13 mouse cellular contexts compared by ENCODE assay signal in the genomic region with DNA sequence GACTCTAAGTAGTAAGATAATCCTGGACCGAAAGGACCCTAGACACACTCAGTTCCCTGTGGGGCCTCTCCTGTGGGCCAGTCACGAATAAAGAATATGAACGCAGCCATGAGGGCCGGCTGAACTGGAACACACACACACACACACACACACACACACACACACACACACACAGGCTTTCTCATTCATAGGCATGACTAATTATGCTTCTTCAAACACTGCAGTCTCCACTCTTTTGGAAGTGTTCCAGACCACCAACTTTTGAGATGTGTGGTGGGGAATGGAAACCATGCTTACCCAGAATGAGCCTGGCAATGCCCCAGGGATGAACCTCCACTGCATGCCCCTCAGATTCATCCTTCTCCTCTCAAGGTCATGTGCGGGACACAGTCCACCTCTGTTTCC. TPM values are rescaled to one million over a fixed set of nuclear protein-coding genes. Genes with fewer than 3 reads are reported as not detected.
A peak's percentile ranks its signal among the peaks of the same experiment; 100 is the strongest.
DNase-seq lines count a peak whose midpoint lies in the region; ATAC-seq and TF ChIP-seq lines count a peak whose summit lies in the region.
"Had no signal": no experiment of that assay in that cellular context is flagged by ENCODE, and none has a peak within 500 bp of the region (broad histone marks: within the 10 kb centered on the region; RNA-seq: fewer than 3 reads in every experiment).

No protein-coding gene starts in this region.

- DNase-seq in limb, embryonic 11.5 days (ENCODE audit: low spot score): peak; percentile 19
- no peak for DNase-seq in limb, embryonic 10.5 days (ENCODE audit: low spot score)
- DNase-seq in brain, embryonic 14.5 days (ENCODE audit: low read depth): peak; percentile 77
- DNase-seq in retina, embryonic 14.5 days (ENCODE audit: low spot score): peak; percentile 27
- no peak for DNase-seq in adrenal gland, adult 2 months
- no peak for DNase-seq in left cerebral cortex, adult 11 months (ENCODE audit: low spot score)
- no peak for DNase-seq in thymus, postnatal 14 days
- DNase-seq: cerebellum, adult 11-12 months; kidney, postnatal 36 days; liver, embryonic 13.5 days; lung, postnatal 14 days had no signal

- no peak for ATAC-seq in limb, embryonic 11.5 days (ENCODE audit: insufficient number of reproducible peaks, low FRiP score, low TSS enrichment, low read depth)
- ATAC-seq in forebrain, embryonic 15.5 days (replicated peaks): 0 out of 2 replicates have a peak, but pooled peaks have one; percentile 43
- ATAC-seq: intestine, postnatal 0 days had no signal

- H3K9ac ChIP-seq in limb, embryonic 11.5 days (ENCODE audit: low read length): no peak overlapping the region
- H3K9ac ChIP-seq in forebrain, embryonic 15.5 days (replicated peaks): no peak overlapping the region
- H3K9ac ChIP-seq: liver, embryonic 13.5 days had no signal

- TF ChIP-seq CTCF in brain, embryonic 14.5 days (IDR thresholded peaks at IDR 0.05; ENCODE audit: borderline replicate concordance, extremely low read depth, insufficient read depth, insufficient read length): no peak

- 88% methylated on average over 5 of the region's 5 CpGs for WGBS in limb, embryonic 11.5 days
- 95% methylated on average over 5 of the region's 5 CpGs for WGBS in limb, embryonic 10.5 days
- whole genome bisulfite sequencing in forebrain, embryonic 15.5 days: 37% methylated on average over 5 of the region's 5 CpGs

- no peak for TF ChIP-seq POLR2A in brain, embryonic 14.5 days (IDR thresholded peaks at IDR 0.05; ENCODE audit: borderline replicate concordance, extremely low read depth, insufficient read depth, insufficient read length, poor library complexity, severe bottlenecking)

- H3K9me3 ChIP-seq in limb, embryonic 11.5 days (ENCODE audit: control insufficient read depth, low read length): no peaks in the 10 kb centered on the region
- no peaks in the 10 kb centered on the region for H3K9me3 ChIP-seq in limb, embryonic 10.5 days (replicated peaks)
- H3K9me3 ChIP-seq in forebrain, embryonic 15.5 days: no peaks in the 10 kb centered on the region
- H3K9me3 ChIP-seq: liver, embryonic 13.5 days had no signal

- no peak overlapping the region for H3K27ac ChIP-seq in limb, embryonic 11.5 days (replicated peaks; ENCODE audit: low read depth, low read length)
- no peak overlapping the region for H3K27ac ChIP-seq in limb, embryonic 10.5 days
- no peak overlapping the region for H3K27ac ChIP-seq in forebrain, embryonic 15.5 days (replicated peaks)
- H3K27ac ChIP-seq: liver, embryonic 13.5 days had no signal

- H3K4me2 ChIP-seq in limb, embryonic 11.5 days (ENCODE audit: low read depth, severe bottlenecking): no peak overlapping the region
- H3K4me2 ChIP-seq in forebrain, embryonic 15.5 days (replicated peaks): no peak overlapping the region
- H3K4me2 ChIP-seq: liver, embryonic 13.5 days had no signal

- peaks cover 6% of the 10 kb centered on the region; the same call in 1 of the 2 replicates for H3K4me1 ChIP-seq in limb, embryonic 11.5 days (ENCODE audit: control insufficient read depth, insufficient read depth, low read length)
- peaks cover 48% of the 10 kb centered on the region for H3K4me1 ChIP-seq in limb, embryonic 10.5 days
- peaks cover 21% of the 10 kb centered on the region for H3K4me1 ChIP-seq in forebrain, embryonic 15.5 days
- H3K4me1 ChIP-seq: liver, embryonic 13.5 days had no signal

- H3K4me3 ChIP-seq in limb, embryonic 11.5 days (ENCODE audit: low read depth, low read length): no peak overlapping the region
- H3K4me3 ChIP-seq in limb, embryonic 10.5 days: no peak overlapping the region
- H3K4me3 ChIP-seq in forebrain, embryonic 15.5 days: no peak overlapping the region
- H3K4me3 ChIP-seq: liver, embryonic 13.5 days had no signal

- H3K27me3 ChIP-seq in limb, embryonic 11.5 days (ENCODE audit: control insufficient read depth, insufficient read depth, low read length): no peaks in the 10 kb centered on the region
- no peaks in the 10 kb centered on the region for H3K27me3 ChIP-seq in limb, embryonic 10.5 days (ENCODE audit: low read depth, poor library complexity, severe bottlenecking)
- no peaks in the 10 kb centered on the region for H3K27me3 ChIP-seq in forebrain, embryonic 15.5 days
- H3K27me3 ChIP-seq: liver, embryonic 13.5 days had no signal

- no peaks in the 10 kb centered on the region for H3K36me3 ChIP-seq in limb, embryonic 11.5 days (ENCODE audit: control insufficient read depth, insufficient read depth, low read length)
- H3K36me3 ChIP-seq in limb, embryonic 10.5 days: no peaks in the 10 kb centered on the region
- no peaks in the 10 kb centered on the region for H3K36me3 ChIP-seq in forebrain, embryonic 15.5 days
- H3K36me3 ChIP-seq: liver, embryonic 13.5 days had no signal

RNA-seq across cellular contexts. Expression of a gene that starts 45.8 kb away (rescaled TPM):
- polyA plus RNA-seq in limb, embryonic 11.5 days (2014; fragmentation: Nextera tagmentation; extraction: Ambion mirVana): 51.6 and 52.1 TPM in 2 replicates
- 39.7 and 48.5 TPM in 2 replicates for polyA plus RNA-seq in limb, embryonic 10.5 days (2016; fragmentation: Nextera tagmentation; extraction: Ambion mirVana)
- 21.7 and 50.8 TPM in 2 replicates for polyA plus RNA-seq in brain, embryonic 14.5 days (2012; rRNA removed)
- 23.4 and 25.9 TPM in 2 replicates for polyA plus RNA-seq in forebrain, embryonic 15.5 days (2015; fragmentation: Nextera tagmentation; extraction: Ambion mirVana)
- 10 to 100 TPM in 1 of 2 experiments, 1 to 10 TPM in 1; 4.6 to 25.5 TPM for total RNA-seq in adrenal gland, adult 2 months (2021)
- polyA plus RNA-seq in adrenal gland, adult 2 months (2012; rRNA removed): 6.7 and 11.6 TPM in 2 replicates

Comparison
In these comparisons a context has a peak if more than half of its experiments do, and no peak if none do; other contexts are left out.
1. DNase-seq: peak in limb, embryonic 11.5 days (single experiment), brain, embryonic 14.5 days (single experiment) and retina, embryonic 14.5 days (single experiment); none in limb, embryonic 10.5 days (single experiment), adrenal gland, adult 2 months (single experiment), left cerebral cortex, adult 11 months (single experiment) and thymus, postnatal 14 days (single experiment).